Mouse (Mus musculus): Measurements from ENCODE around the gene Tgds.

GRCm38 (mm10) chr14:118132642-118132977 lies at the start of gene Tgds:
- no peak for TF ChIP-seq EP300 (IDR thresholded peaks at IDR 0.05)
- no peak for TF ChIP-seq CTCF (IDR thresholded peaks at IDR 0.05)

All from lung, postnatal 0 days (tissue).